Mouse (Mus musculus): ENCODE measurements around the gene Prkg1. TPM values are rescaled to one million over a fixed set of nuclear protein-coding genes. Genes with fewer than 3 reads are reported as not detected.

Gene Prkg1
- polyA plus RNA-seq, 2 experiments = 7.1 to 9.6 TPM

DNA sequence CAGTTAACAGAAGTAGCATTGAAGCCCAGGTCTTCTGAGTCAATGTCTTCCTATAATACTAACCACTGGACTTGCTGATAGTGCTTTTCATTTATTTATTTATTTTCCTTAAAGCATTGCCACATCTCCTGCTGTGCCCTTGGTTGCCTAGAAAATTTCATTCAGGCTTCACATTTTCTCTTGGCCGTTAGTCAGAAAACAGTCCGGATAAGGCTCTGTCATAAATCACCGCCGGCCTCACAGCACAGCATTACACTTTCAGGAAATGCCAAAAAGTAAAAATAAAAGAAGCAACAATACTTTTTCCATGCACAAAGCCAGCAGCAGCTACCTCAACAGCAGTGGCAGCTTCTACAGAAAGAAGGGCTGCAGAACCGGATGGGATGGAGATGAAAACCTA is 234.2 kb downstream of the Prkg1 start:
- DNase-seq (ENCODE audit: low spot score) (peak; percentile 56), ATAC-seq (ENCODE audit: low FRiP score, low read depth) (no peak)
- no peak overlapping the region for H3K9ac ChIP-seq (ENCODE audit: low read depth, low read length, severe bottlenecking)
- H3K4me3 ChIP-seq (replicated peaks; ENCODE audit: low read length) = no peak overlapping the region
- peak overlapping the region; percentile 19; the same call in 1 of the 2 replicates for H3K27ac ChIP-seq (replicated peaks; ENCODE audit: low read depth, low read length)
- H3K4me2 ChIP-seq (replicated peaks; ENCODE audit: low read depth, low read length, severe bottlenecking) = no peak overlapping the region; the same call in 1 of the 2 replicates
- TF ChIP-seq POLR2A (IDR thresholded peaks at IDR 0.05; ENCODE audit: borderline replicate concordance, extremely low read depth, insufficient read depth, insufficient read length) = no peak
- H3K36me3 ChIP-seq (ENCODE audit: control insufficient read depth, insufficient read depth, low read length) = no peaks in the 10 kb centered on the region
- peaks cover 14% of the 10 kb centered on the region for H3K4me1 ChIP-seq (ENCODE audit: control insufficient read depth, insufficient read depth, low read length)
- 21% methylated on average over 5 of the region's 5 CpGs for WGBS
- H3K27me3 ChIP-seq (ENCODE audit: control insufficient read depth, insufficient read depth, low read length) = no peaks in the 10 kb centered on the region
- no peaks in the 10 kb centered on the region for H3K9me3 ChIP-seq (ENCODE audit: control insufficient read depth, low read length)

DNA sequence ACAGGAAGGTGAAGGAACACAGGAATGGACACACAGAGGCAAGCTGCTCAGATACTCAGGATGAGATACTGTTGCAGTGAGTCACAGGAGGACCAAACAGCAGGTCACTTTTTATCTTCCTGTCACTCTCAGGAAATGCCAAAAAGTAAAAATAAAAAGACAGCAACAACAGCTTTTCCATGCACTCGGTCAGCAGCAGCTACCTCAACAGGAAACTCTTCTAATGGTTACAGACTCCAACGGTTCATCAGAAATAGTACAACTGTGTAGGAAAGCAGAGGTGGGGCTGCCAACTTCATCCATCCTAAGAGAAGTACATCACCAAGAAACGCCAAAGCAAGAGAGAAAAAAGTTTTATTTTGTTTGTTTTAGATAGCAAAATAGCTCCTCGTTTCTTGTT is 234.9 kb downstream of the Prkg1 start:
- Histone ChIP-seq H3K36me3 (ENCODE audit: control insufficient read depth, insufficient read depth, low read length) (no peaks in the 10 kb centered on the region), H3K27me3 (ENCODE audit: control insufficient read depth, insufficient read depth, low read length) (no peaks in the 10 kb centered on the region), H3K4me2 (replicated peaks; ENCODE audit: low read depth, low read length, severe bottlenecking) (no peak overlapping the region), H3K4me3 (replicated peaks; ENCODE audit: low read length) (no peak overlapping the region), H3K9ac (ENCODE audit: low read depth, low read length, severe bottlenecking) (no peak overlapping the region), H3K9me3 (ENCODE audit: control insufficient read depth, low read length) (no peaks in the 10 kb centered on the region), H3K4me1 (ENCODE audit: control insufficient read depth, insufficient read depth, low read length) (peaks cover 14% of the 10 kb centered on the region), H3K27ac (replicated peaks; ENCODE audit: low read depth, low read length) (no peak overlapping the region)
- ATAC-seq (ENCODE audit: low FRiP score, low read depth) = no peak
- 51% methylated on average over 4 of the region's 4 CpGs for WGBS
- no peak for TF ChIP-seq POLR2A (IDR thresholded peaks at IDR 0.05; ENCODE audit: borderline replicate concordance, extremely low read depth, insufficient read depth, insufficient read length)
- DNase-seq (ENCODE audit: low spot score) = no peak

DNA sequence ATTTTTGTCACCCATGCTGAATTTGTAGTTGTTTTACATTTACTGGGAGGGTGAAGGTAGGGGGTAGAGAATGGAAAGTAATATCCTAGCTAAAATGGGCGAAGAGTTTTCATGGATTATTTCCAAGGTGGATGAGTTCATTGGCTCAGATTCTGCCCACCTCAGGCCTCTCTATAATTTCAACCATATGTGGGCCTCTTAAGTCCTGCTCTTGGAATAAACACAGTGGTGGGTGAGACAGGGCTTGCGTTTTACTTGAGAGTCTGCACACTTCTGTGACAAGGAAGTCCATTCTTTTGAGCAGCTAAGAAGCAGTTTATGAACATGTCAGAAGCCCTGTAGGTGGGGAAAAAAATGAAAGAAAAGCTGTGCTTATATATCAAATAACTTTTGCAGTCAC is 250.3 kb downstream of the Prkg1 start:
- Histone ChIP-seq H3K9ac (ENCODE audit: low read depth, low read length, severe bottlenecking) (no peak overlapping the region), H3K9me3 (ENCODE audit: control insufficient read depth, low read length) (no peaks in the 10 kb centered on the region), H3K27me3 (ENCODE audit: control insufficient read depth, insufficient read depth, low read length) (no peaks in the 10 kb centered on the region), H3K36me3 (ENCODE audit: control insufficient read depth, insufficient read depth, low read length) (no peaks in the 10 kb centered on the region), H3K4me3 (replicated peaks; ENCODE audit: low read length) (no peak overlapping the region), H3K27ac (replicated peaks; ENCODE audit: low read depth, low read length) (no peak overlapping the region), H3K4me2 (replicated peaks; ENCODE audit: low read depth, low read length, severe bottlenecking) (no peak overlapping the region), H3K4me1 (ENCODE audit: control insufficient read depth, insufficient read depth, low read length) (0 out of 2 replicates have a peak, but pooled peaks cover 7% of the 10 kb centered on the region)
- TF ChIP-seq POLR2A (IDR thresholded peaks at IDR 0.05; ENCODE audit: borderline replicate concordance, extremely low read depth, insufficient read depth, insufficient read length) = no peak
- no peak for ATAC-seq (ENCODE audit: low FRiP score, low read depth)
- 26% methylated on average over 2 of the region's 2 CpGs for WGBS
- DNase-seq (ENCODE audit: low spot score) = no peak

DNA sequence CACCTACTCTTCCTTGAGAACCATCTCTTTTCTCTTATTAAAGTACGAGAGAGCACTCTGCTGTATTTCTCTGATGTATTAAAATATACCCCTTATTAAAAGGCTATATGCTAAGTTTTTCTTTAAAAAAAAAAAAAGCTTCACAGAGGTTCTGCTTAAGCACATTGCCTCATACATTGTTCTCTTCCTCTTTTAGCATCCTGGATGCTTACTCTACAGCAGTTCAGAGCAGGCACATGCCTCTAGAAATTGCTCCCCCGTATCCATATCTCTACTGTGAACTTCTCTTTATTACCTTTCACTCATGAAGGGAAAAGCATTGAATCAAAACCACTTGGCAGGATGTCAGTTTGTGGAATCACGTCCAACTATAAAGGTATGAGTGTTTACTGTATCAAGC is 257.0 kb downstream of the Prkg1 start:
- H3K4me3 ChIP-seq (replicated peaks; ENCODE audit: low read length) = no peak overlapping the region
- H3K27me3 ChIP-seq (ENCODE audit: control insufficient read depth, insufficient read depth, low read length) = no peaks in the 10 kb centered on the region
- no peaks in the 10 kb centered on the region for H3K9me3 ChIP-seq (ENCODE audit: control insufficient read depth, low read length)
- H3K4me2 ChIP-seq (replicated peaks; ENCODE audit: low read depth, low read length, severe bottlenecking) = no peak overlapping the region
- DNase-seq (ENCODE audit: low spot score) (peak; percentile 49), ATAC-seq (ENCODE audit: low FRiP score, low read depth) (no peak)
- no peak overlapping the region for H3K27ac ChIP-seq (replicated peaks; ENCODE audit: low read depth, low read length)
- H3K4me1 ChIP-seq (ENCODE audit: control insufficient read depth, insufficient read depth, low read length) = peaks cover 3% of the 10 kb centered on the region; the same call in 1 of the 2 replicates
- H3K9ac ChIP-seq (ENCODE audit: low read depth, low read length, severe bottlenecking) = no peak overlapping the region
- H3K36me3 ChIP-seq (ENCODE audit: control insufficient read depth, insufficient read depth, low read length) = no peaks in the 10 kb centered on the region
- TF ChIP-seq POLR2A (IDR thresholded peaks at IDR 0.05; ENCODE audit: borderline replicate concordance, extremely low read depth, insufficient read depth, insufficient read length) = no peak
- WGBS = 48% methylated on average over 3 of the region's 3 CpGs

DNA sequence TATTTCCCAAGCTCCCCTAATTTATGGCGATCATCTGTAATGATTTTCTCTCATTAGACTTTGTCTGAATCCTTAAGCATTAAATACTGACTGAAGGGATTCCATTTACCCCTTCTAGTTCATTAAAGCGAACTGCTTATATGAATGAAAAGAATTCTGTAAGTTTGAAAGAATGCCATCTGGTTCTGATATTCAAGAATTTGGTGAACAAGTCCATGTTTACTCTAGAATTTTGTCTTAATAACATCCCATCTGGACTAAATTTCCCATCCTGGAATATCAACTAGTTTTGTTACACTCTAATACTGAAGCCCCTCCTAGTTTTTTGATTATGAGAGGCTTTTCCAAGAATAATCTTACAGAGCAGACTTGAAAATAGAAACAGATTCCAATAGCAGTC is 258.5 kb downstream of the Prkg1 start:
- WGBS = 53% methylated on average over 2 of the region's 2 CpGs
- Histone ChIP-seq H3K4me1 (ENCODE audit: control insufficient read depth, insufficient read depth, low read length) (peaks cover 3% of the 10 kb centered on the region; the same call in 1 of the 2 replicates), H3K4me2 (replicated peaks; ENCODE audit: low read depth, low read length, severe bottlenecking) (no peak overlapping the region), H3K4me3 (replicated peaks; ENCODE audit: low read length) (no peak overlapping the region), H3K36me3 (ENCODE audit: control insufficient read depth, insufficient read depth, low read length) (no peaks in the 10 kb centered on the region), H3K9me3 (ENCODE audit: control insufficient read depth, low read length) (no peaks in the 10 kb centered on the region), H3K27me3 (ENCODE audit: control insufficient read depth, insufficient read depth, low read length) (no peaks in the 10 kb centered on the region), H3K27ac (replicated peaks; ENCODE audit: low read depth, low read length) (no peak overlapping the region), H3K9ac (ENCODE audit: low read depth, low read length, severe bottlenecking) (no peak overlapping the region)
- DNase-seq (ENCODE audit: low spot score) (peak; percentile 38), ATAC-seq (ENCODE audit: low FRiP score, low read depth) (no peak)
- no peak for TF ChIP-seq POLR2A (IDR thresholded peaks at IDR 0.05; ENCODE audit: borderline replicate concordance, extremely low read depth, insufficient read depth, insufficient read length)

DNA sequence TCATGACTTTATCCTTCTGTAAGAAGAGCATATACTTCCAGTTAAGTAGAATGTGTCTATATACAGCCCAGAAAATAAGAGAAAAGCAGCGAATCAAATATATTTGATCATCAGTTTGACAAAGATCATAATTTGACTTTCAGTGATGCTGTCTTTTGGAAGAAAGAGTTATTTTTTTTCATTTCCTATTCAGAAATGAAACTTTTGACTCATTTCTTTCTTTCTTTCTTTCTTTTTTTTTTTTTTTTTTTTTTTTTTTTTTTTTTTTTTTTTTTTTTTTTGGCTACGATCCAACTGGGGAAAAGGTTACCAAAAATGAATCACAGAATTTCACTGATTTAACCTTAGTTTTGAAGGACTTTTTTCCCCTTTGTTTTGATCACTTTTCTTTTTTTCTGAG is 259.8 kb downstream of the Prkg1 start:
- no peak for TF ChIP-seq POLR2A (IDR thresholded peaks at IDR 0.05; ENCODE audit: borderline replicate concordance, extremely low read depth, insufficient read depth, insufficient read length)
- no peak overlapping the region for H3K27ac ChIP-seq (replicated peaks; ENCODE audit: low read depth, low read length)
- 82% methylated on average over 2 of the region's 2 CpGs for whole genome bisulfite sequencing
- H3K4me1 ChIP-seq (ENCODE audit: control insufficient read depth, insufficient read depth, low read length) = peaks cover 3% of the 10 kb centered on the region; the same call in 1 of the 2 replicates
- ATAC-seq (ENCODE audit: low FRiP score, low read depth) (no peak), DNase-seq (ENCODE audit: low spot score) (no peak)
- no peak overlapping the region for H3K9ac ChIP-seq (ENCODE audit: low read depth, low read length, severe bottlenecking)
- H3K27me3 ChIP-seq (ENCODE audit: control insufficient read depth, insufficient read depth, low read length) = no peaks in the 10 kb centered on the region
- no peak overlapping the region for H3K4me2 ChIP-seq (replicated peaks; ENCODE audit: low read depth, low read length, severe bottlenecking)
- no peak overlapping the region for H3K4me3 ChIP-seq (replicated peaks; ENCODE audit: low read length)
- no peaks in the 10 kb centered on the region for H3K9me3 ChIP-seq (ENCODE audit: control insufficient read depth, low read length)
- H3K36me3 ChIP-seq (ENCODE audit: control insufficient read depth, insufficient read depth, low read length) = no peaks in the 10 kb centered on the region
